Mouse (Mus musculus) G1E (cell line): ENCODE data around the gene Rbm46. TPM values are rescaled to one million over a fixed set of nuclear protein-coding genes. Genes with fewer than 3 reads are reported as not detected.

Source experiments
- ATAC-seq: 2 replicates; pipeline ENCODE4 v1.8.0; 2016; ENCODE audit warnings: mild to moderate bottlenecking; ENCODE audit not compliant: insufficient number of reproducible peaks, poor library complexity, low FRiP score, severe bottlenecking; ENCODE audit errors: extremely low read depth
- DNase-seq: peaks from one replicate; pipeline ENCODE4 v3.0.0; 2012; ENCODE audit warnings: low spot score
- H3K27me3 ChIP-seq: 2 replicates; pipeline ENCODE4 v1.6.1; 2012; ENCODE audit warnings: mild to moderate bottlenecking, low read length, inconsistent platforms; ENCODE audit not compliant: insufficient read depth
- H3K36me3 ChIP-seq: replicated peaks from 2 replicates; pipeline ENCODE3; 2012; ENCODE audit warnings: mild to moderate bottlenecking, inconsistent platforms
- H3K4me1 ChIP-seq: 2 replicates; pipeline ENCODE4 v1.6.1; 2012; ENCODE audit warnings: low read depth, low read length, inconsistent platforms, mixed read lengths; ENCODE audit not compliant: insufficient read depth
- H3K4me3 ChIP-seq: 2 replicates; pipeline ENCODE4 v1.5.1; 2012; ENCODE audit warnings: low read depth, mild to moderate bottlenecking, inconsistent platforms, low read length, moderate library complexity, mixed read lengths
- H3K9me3 ChIP-seq: replicated peaks from 2 replicates; pipeline ENCODE4 v1.6.1; 2012; ENCODE audit warnings: inconsistent platforms
- CTCF ChIP-seq: IDR thresholded peaks from 2 replicates; pipeline ENCODE4 v1.5.1; 2012; ENCODE audit warnings: low read depth, low read length, inconsistent platforms, mixed read lengths
- GATA1 ChIP-seq: IDR thresholded peaks from 2 replicates; pipeline ENCODE4 v1.6.1; 2012; ENCODE audit warnings: borderline replicate concordance, low read length, inconsistent platforms, mixed read lengths
- GATA2 ChIP-seq: IDR thresholded peaks from 2 replicates; pipeline ENCODE4 v1.6.1; 2012; ENCODE audit warnings: low read depth, low read length, inconsistent platforms, borderline replicate concordance
- POLR2AphosphoS5 ChIP-seq: IDR thresholded peaks from 2 replicates; pipeline ENCODE4 v1.6.1; 2012; ENCODE audit warnings: low read depth, low read length, inconsistent platforms; ENCODE audit not compliant: insufficient replicate concordance
- TAL1 ChIP-seq: conservative IDR thresholded peaks from 2 replicates; pipeline ENCODE4 v1.6.1; 2012; ENCODE audit warnings: low read depth, low read length, inconsistent platforms, mixed read lengths
- polyA plus RNA-seq: library from polyadenylated mRNA; stranded (reverse); fragments of >175 nt; gene quantifications from 2 replicates; pipeline ENCODE4 v1.2.3, GENCODE M21; 2012
- total RNA-seq, 2 experiments: library from RNA; stranded (forward) in 1 of 2; stranded (reverse) in 1 of 2; fragments of 200-1000 nt in 1 of 2; fragments of >200 nt in 1 of 2; fragmentation: Nextera tagmentation in 1 of 2; gene quantifications; 2 replicates each; pipeline ENCODE4 v1.2.3; 2014 to 2017

Rbm46 gene
- total and polyA plus RNA-seq, 3 experiments, result 0.05 TPM; not detected in 2

GRCm38 (mm10) chr3:82888842-82889241, 12.6 kb upstream of the Rbm46 start:
- H3K4me1 ChIP-seq, result no peaks in the 10 kb centered on the region
- DNase-seq (no peak), ATAC-seq (no peak)
- TF ChIP-seq TAL1, result no peak
- no peak for TF ChIP-seq CTCF
- no peak for TF ChIP-seq GATA1
- no peak overlapping the region for H3K4me3 ChIP-seq
- no peaks in the 10 kb centered on the region for H3K9me3 ChIP-seq
- H3K36me3 ChIP-seq, result no peaks in the 10 kb centered on the region
- no peaks in the 10 kb centered on the region for H3K27me3 ChIP-seq

- TF ChIP-seq CTCF (no peak), GATA2 (no peak), POLR2AphosphoS5 (no peak), TAL1 (no peak), GATA1 (no peak)
- H3K36me3 ChIP-seq, result no peaks in the 10 kb centered on the region
- no peak overlapping the region for H3K4me3 ChIP-seq
- H3K27me3 ChIP-seq, result no peaks in the 10 kb centered on the region
- no peak for ATAC-seq
- H3K9me3 ChIP-seq, result peaks cover 6% of the 10 kb centered on the region
- DNase-seq, result peak; percentile 2
- H3K4me1 ChIP-seq, result no peaks in the 10 kb centered on the region
These were observed 975 bp upstream of the Rbm46 start for GRCm38 (mm10) chr3:82877258-82877657.

DNA sequence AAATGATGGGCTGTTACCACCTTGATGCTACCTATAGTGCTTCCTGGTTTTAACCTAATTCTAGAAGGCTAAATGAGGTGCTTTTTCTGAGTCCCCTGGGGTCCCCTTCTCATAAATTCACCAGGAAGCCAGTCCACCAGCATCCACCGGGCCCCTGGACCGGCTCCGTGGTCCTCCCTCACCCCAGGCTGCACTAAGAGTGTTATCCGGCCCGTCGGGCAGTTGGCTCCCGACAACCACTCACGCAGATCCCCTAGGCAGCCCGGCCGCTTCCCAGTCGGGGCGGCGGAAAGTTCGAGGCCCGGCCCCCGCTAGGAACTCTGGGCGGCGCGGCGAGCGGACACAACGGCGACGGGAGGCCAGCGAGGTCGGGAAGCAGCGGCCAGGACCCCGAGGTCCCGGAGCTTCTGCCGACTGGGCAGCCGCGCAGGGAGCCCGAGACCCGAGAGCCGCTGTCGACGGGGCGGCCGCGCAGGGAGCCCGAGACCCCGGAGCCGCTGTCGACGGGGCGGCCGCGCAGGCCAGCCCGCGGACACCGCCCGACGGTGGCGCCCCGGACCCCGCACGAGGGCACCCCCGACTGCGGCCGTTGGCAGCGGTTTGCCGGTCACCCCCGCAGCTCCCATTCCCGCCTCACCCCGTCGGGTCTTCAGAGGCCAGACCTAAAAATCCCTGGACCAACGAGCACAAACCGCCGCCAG, 462 bp downstream of the Rbm46 start:
- TF ChIP-seq GATA2 (no peak), CTCF (no peak), GATA1 (no peak), TAL1 (no peak), POLR2AphosphoS5 (no peak)
- Histone ChIP-seq H3K4me3 (no peak overlapping the region), H3K4me1 (no peaks in the 10 kb centered on the region), H3K9me3 (peaks cover 6% of the 10 kb centered on the region), H3K36me3 (no peaks in the 10 kb centered on the region), H3K27me3 (no peaks in the 10 kb centered on the region)
- DNase-seq (no peak), ATAC-seq (no peak)

- Histone ChIP-seq H3K4me3 (no peak overlapping the region), H3K36me3 (no peaks in the 10 kb centered on the region), H3K9me3 (no peaks in the 10 kb centered on the region), H3K27me3 (no peaks in the 10 kb centered on the region), H3K4me1 (no peaks in the 10 kb centered on the region)
- ATAC-seq (no peak), DNase-seq (no peak)
- TF ChIP-seq GATA2, result no peak
- no peak for TF ChIP-seq CTCF
- no peak for TF ChIP-seq POLR2AphosphoS5
- TF ChIP-seq TAL1, result no peak
- no peak for TF ChIP-seq GATA1
These were observed 18.7 kb downstream of the Rbm46 start for GRCm38 (mm10) chr3:82857414-82858077.

GRCm38 (mm10) chr3:82825165-82825564, 51.1 kb downstream of the Rbm46 start:
- ATAC-seq, result no peak

DNA sequence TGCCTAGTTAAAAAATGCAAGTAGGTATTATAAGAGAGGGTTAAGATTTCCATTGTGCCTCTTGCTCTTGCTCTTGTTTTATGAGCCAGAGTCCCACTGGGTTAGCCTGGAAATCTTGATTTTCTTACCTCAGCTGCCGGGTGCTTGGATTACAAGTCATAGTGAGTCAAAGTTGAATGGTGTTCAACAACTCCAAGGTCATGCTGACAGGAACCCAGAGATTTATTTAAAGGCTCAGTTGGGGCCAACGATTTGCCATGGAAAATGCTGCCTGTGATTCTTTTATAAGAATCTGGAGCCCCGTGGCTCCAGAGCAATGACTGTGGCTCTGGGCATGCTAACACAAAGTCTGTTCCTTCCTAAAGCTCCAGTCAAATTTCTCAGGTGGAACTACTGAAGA, 64.4 kb downstream of the Rbm46 start:
- DNase-seq, result no peak
- ATAC-seq, result no peak
- TF ChIP-seq GATA1 (no peak), TAL1 (no peak), GATA2 (no peak), POLR2AphosphoS5 (no peak), CTCF (no peak)

More at GRCm38 (mm10) chr3:82825165-82825564, 51.1 kb downstream of the Rbm46 start:
- no peak for DNase-seq
- no peaks in the 10 kb centered on the region for H3K36me3 ChIP-seq
- H3K4me3 ChIP-seq, result no peak overlapping the region
- H3K4me1 ChIP-seq, result no peaks in the 10 kb centered on the region
- no peaks in the 10 kb centered on the region for H3K9me3 ChIP-seq
- no peaks in the 10 kb centered on the region for H3K27me3 ChIP-seq
- TF ChIP-seq TAL1 (no peak), CTCF (no peak), POLR2AphosphoS5 (no peak), GATA1 (no peak), GATA2 (no peak)

More for the DNA sequence above, 64.4 kb downstream of the Rbm46 start:
- no peaks in the 10 kb centered on the region for H3K36me3 ChIP-seq
- no peaks in the 10 kb centered on the region for H3K27me3 ChIP-seq
- no peak overlapping the region for H3K4me3 ChIP-seq
- no peaks in the 10 kb centered on the region for H3K4me1 ChIP-seq
- no peaks in the 10 kb centered on the region for H3K9me3 ChIP-seq
